Mouse (Mus musculus): ENCODE measurements around the gene Dram2. TPM values are rescaled to one million over a fixed set of nuclear protein-coding genes. Genes with fewer than 3 reads are reported as not detected.

Gene Dram2
- polyA plus RNA-seq (2015; fragmentation: Illumina TruSeq; extraction: RNeasy Lipid Tissue Mini Kit (QIAGEN cat#74804); ENCODE audit: low read depth, low replicate concordance) = 46.2 TPM

GRCm38 (mm10) chr3:106547171-106547923, at the start of gene Dram2, which contains the start of gene Cept1:
Gene Dram2 (plus strand): TSS chr3:106547798.
Gene Cept1 (minus strand): TSS chr3:106547802.

Other genes starting within 250 kb of the Dram2 start
- not detected for gene Chil6, start 141.6 kb upstream of the Dram2 start, polyA plus RNA-seq (2015; fragmentation: Illumina TruSeq; extraction: RNeasy Lipid Tissue Mini Kit (QIAGEN cat#74804); ENCODE audit: low read depth, low replicate concordance)
- gene Dennd2d, start 65.4 kb upstream of the Dram2 start, polyA plus RNA-seq (2015; fragmentation: Illumina TruSeq; extraction: RNeasy Lipid Tissue Mini Kit (QIAGEN cat#74804); ENCODE audit: low read depth, low replicate concordance) = 0.62 TPM
- gene Cept1, start within 50 bp of the Dram2 start, polyA plus RNA-seq (2015; fragmentation: Illumina TruSeq; extraction: RNeasy Lipid Tissue Mini Kit (QIAGEN cat#74804); ENCODE audit: low read depth, low replicate concordance) = 83.1 TPM
- 37.7 TPM for gene Lrif1, start 137.2 kb downstream of the Dram2 start, polyA plus RNA-seq (2015; fragmentation: Illumina TruSeq; extraction: RNeasy Lipid Tissue Mini Kit (QIAGEN cat#74804); ENCODE audit: low read depth, low replicate concordance)
- 11.8 TPM for gene Cd53, start 242.4 kb downstream of the Dram2 start, polyA plus RNA-seq (2015; fragmentation: Illumina TruSeq; extraction: RNeasy Lipid Tissue Mini Kit (QIAGEN cat#74804); ENCODE audit: low read depth, low replicate concordance)